Mouse (Mus musculus): ENCODE measurements around the gene Asl. TPM values are rescaled to one million over a fixed set of nuclear protein-coding genes. Genes with fewer than 3 reads are reported as not detected.
A peak's percentile ranks its signal among the peaks of the same experiment; 100 is the strongest.

The Asl gene
- polyA plus RNA-seq (2012; rRNA removed), result 440 and 469 TPM in 2 replicates

DNA sequence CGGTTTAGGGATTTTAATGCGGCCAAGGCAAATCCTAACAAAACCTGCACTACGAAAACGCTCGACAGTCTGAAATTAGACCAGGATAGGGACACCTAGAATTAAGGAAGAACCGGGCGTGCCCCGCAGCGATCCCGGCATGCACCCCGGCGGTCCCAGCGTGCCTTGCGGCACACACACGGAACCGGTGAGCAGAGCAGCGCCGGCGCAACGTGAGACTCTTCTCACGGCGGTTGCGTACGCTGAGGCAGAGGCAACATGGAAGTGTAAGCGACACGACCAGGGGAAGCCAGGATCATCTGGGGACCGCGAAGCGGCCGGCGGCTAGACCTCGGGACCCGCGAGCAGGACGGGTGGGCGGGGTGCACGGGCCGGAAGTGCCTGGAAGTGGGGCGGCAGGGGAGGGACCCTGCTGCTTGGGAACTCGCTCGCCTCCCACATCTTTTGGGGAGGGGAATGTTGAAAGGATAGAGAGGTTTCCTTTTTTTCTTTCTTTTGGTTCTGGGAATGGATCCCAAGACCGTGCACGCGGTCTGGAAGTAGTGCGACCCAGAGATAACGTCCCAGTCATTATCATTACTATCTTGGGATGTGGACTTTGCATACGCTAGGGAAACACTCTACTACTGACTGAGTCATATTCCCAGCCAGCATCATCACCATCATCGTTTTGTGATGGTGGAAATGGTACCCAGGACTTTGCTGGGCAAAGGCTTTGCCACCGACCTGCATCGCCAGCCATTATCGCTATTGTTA lies at the start of gene Asl, which contains the start of gene Crcp:
TSS of gene Asl (minus strand) at position 106 of the 756 bp plus-strand sequence.
TSS of gene Crcp (plus strand) at position 149 of the 756 bp plus-strand sequence.
- TF ChIP-seq POLR2A (IDR thresholded peaks at IDR 0.05; ENCODE audit: low read depth, low read length), result peak; percentile 38
- TF ChIP-seq CTCF (conservative IDR thresholded peaks at IDR 0.05; ENCODE audit: insufficient read depth, insufficient read length, low read depth, low read length), result no peak
- peak; percentile 93 for DNase-seq
- peak within 1 kb of the TSS; percentile 63 for H3K4me3 ChIP-seq (ENCODE audit: insufficient read depth, low read depth, low read length)
- no peaks in the 10 kb centered on the region for H3K36me3 ChIP-seq (ENCODE audit: control insufficient read depth, insufficient read depth, low read length)
- 2% methylated on average over 51 of the region's 51 CpGs for WGBS
- peak within 1 kb of the TSS; percentile 79 for H3K27ac ChIP-seq (ENCODE audit: insufficient read depth, low read depth, low read length)
- H3K27me3 ChIP-seq (replicated peaks; ENCODE audit: control insufficient read depth, insufficient read depth, low read length), result no peaks in the 10 kb centered on the region
- H3K4me1 ChIP-seq (ENCODE audit: control insufficient read depth, insufficient read depth, low read length), result peaks cover 9% of the 10 kb centered on the region; the same call in 1 of the 2 replicates

DNA sequence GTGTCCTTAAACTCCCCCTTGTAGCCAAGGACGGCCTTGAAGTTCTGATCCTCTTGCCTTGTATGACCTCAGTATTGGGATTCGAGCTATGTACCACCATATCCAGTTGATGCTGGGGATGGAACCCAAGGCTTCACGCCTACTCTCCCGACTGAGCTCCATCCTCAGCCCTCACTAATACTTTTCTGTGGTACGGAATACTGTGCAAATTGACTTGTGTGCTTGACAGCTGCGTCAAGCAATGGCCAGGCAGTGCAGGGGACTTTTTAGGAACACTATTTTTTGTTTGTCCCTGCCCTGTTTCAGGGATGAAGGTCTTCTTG lies 49.7 kb upstream of the Asl start:
- Histone ChIP-seq H3K4me1 (ENCODE audit: control insufficient read depth, insufficient read depth, low read length) (0 out of 2 replicates have a peak, but pooled peaks cover 6% of the 10 kb centered on the region), H3K27me3 (replicated peaks; ENCODE audit: control insufficient read depth, insufficient read depth, low read length) (no peaks in the 10 kb centered on the region), H3K27ac (ENCODE audit: insufficient read depth, low read depth, low read length) (peak overlapping the region; percentile 25), H3K36me3 (ENCODE audit: control insufficient read depth, insufficient read depth, low read length) (no peaks in the 10 kb centered on the region), H3K4me3 (ENCODE audit: insufficient read depth, low read depth, low read length) (peak overlapping the region; percentile 60)
- TF ChIP-seq CTCF (conservative IDR thresholded peaks at IDR 0.05; ENCODE audit: insufficient read depth, insufficient read length, low read depth, low read length) (no peak), POLR2A (IDR thresholded peaks at IDR 0.05; ENCODE audit: low read depth, low read length) (no peak)
- no peak for DNase-seq
- 49% methylated on average over 6 of the region's 6 CpGs for WGBS

DNA sequence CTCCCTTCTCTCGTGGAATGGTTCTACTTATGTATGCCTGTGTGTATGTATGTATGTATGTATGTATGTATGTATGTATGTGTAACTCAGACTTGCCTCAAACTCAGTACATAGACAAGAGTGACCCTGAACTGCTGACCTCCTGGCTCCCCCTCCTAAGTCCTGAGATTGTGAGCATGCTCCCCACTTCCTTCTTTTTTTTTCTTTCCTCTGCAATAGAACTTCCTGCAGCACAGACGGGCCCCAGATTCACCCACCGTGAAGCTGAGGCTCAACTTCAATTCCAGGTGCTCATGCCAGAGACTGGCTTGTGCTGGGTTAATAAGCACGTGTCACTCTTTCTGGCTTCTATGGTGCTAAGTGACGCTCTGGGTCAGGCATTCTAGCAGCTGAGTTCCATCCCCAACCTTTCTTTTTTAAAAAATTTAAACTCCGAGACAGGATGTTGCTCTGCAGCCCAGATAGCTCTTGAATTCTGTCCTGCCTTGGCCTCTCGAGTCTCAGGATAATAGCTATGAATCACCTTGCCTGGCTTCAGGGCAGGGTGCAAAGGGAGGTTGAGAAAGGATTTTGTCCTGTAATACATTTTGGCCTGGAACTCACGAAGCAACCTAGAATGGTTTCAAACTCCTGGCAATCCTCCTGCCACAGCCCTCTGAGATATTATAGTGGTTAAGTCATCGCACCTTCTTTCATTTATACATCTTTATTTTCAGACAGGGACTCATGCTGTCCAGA lies 49.2 kb upstream of the Asl start:
- H3K27ac ChIP-seq (ENCODE audit: insufficient read depth, low read depth, low read length), result peak overlapping the region; percentile 25; the same call in 1 of the 2 replicates
- 0 out of 2 replicates have a peak, but pooled peaks cover 6% of the 10 kb centered on the region for H3K4me1 ChIP-seq (ENCODE audit: control insufficient read depth, insufficient read depth, low read length)
- H3K36me3 ChIP-seq (ENCODE audit: control insufficient read depth, insufficient read depth, low read length), result no peaks in the 10 kb centered on the region
- TF ChIP-seq POLR2A (IDR thresholded peaks at IDR 0.05; ENCODE audit: low read depth, low read length) (no peak), CTCF (conservative IDR thresholded peaks at IDR 0.05; ENCODE audit: insufficient read depth, insufficient read length, low read depth, low read length) (no peak)
- H3K27me3 ChIP-seq (replicated peaks; ENCODE audit: control insufficient read depth, insufficient read depth, low read length), result no peaks in the 10 kb centered on the region
- H3K4me3 ChIP-seq (ENCODE audit: insufficient read depth, low read depth, low read length), result no peak overlapping the region
- WGBS, result 50% methylated on average over 9 of the region's 9 CpGs
- no peak for DNase-seq

DNA sequence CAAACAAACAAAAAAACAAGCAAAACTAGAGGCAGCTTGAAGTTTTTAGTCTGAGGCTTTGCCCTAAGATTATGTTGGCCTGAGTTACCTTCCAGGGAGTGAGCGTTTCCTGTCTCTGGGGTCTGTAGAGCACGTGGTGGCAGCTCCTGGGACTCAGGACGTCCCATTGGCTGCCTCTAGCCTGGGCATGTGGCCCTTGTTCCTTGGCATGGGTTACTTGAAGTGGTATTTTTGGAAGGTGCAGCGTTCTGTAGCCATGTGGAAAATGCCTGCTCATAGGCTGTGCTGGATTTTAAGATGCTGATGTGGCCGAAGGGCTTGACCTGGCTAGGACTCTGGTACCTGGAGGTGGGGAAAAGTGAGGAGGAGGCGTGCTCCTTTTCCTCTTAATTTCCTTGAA lies 47.3 kb upstream of the Asl start:
- Histone ChIP-seq H3K4me1 (ENCODE audit: control insufficient read depth, insufficient read depth, low read length) (0 out of 2 replicates have a peak, but pooled peaks cover 6% of the 10 kb centered on the region), H3K36me3 (ENCODE audit: control insufficient read depth, insufficient read depth, low read length) (no peaks in the 10 kb centered on the region), H3K27me3 (replicated peaks; ENCODE audit: control insufficient read depth, insufficient read depth, low read length) (no peaks in the 10 kb centered on the region), H3K4me3 (ENCODE audit: insufficient read depth, low read depth, low read length) (no peak overlapping the region), H3K27ac (ENCODE audit: insufficient read depth, low read depth, low read length) (no peak overlapping the region)
- WGBS, result 60% methylated on average over 6 of the region's 6 CpGs
- TF ChIP-seq POLR2A (IDR thresholded peaks at IDR 0.05; ENCODE audit: low read depth, low read length) (no peak), CTCF (conservative IDR thresholded peaks at IDR 0.05; ENCODE audit: insufficient read depth, insufficient read length, low read depth, low read length) (no peak)
- no peak for DNase-seq

DNA sequence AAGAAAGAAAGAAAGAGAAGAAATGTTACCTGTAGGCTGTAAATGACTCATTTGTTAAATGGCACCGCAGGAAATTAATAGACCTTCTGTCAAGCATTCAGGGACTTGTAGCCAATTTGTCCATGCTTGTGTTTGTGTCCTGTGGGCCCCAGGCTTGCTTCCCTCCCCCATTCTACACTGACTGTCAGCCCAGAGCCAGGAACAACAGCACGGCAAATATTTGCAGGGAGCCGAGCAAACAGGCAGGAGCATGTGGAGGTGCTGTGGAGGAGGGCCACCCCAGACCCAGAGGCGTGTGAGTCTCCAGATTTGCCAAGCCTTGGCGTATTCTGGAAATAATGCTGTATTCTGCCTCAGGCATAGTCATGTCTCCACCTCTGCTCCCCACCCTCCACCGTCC lies 45.4 kb upstream of the Asl start:
- Histone ChIP-seq H3K27me3 (replicated peaks; ENCODE audit: control insufficient read depth, insufficient read depth, low read length) (no peaks in the 10 kb centered on the region), H3K27ac (ENCODE audit: insufficient read depth, low read depth, low read length) (no peak overlapping the region), H3K36me3 (ENCODE audit: control insufficient read depth, insufficient read depth, low read length) (no peaks in the 10 kb centered on the region), H3K4me3 (ENCODE audit: insufficient read depth, low read depth, low read length) (no peak overlapping the region), H3K4me1 (ENCODE audit: control insufficient read depth, insufficient read depth, low read length) (0 out of 2 replicates have a peak, but pooled peaks cover 3% of the 10 kb centered on the region)
- 78% methylated on average over 6 of the region's 6 CpGs for WGBS
- no peak for DNase-seq
- TF ChIP-seq POLR2A (IDR thresholded peaks at IDR 0.05; ENCODE audit: low read depth, low read length), result no peak
- no peak for TF ChIP-seq CTCF (conservative IDR thresholded peaks at IDR 0.05; ENCODE audit: insufficient read depth, insufficient read length, low read depth, low read length)

DNA sequence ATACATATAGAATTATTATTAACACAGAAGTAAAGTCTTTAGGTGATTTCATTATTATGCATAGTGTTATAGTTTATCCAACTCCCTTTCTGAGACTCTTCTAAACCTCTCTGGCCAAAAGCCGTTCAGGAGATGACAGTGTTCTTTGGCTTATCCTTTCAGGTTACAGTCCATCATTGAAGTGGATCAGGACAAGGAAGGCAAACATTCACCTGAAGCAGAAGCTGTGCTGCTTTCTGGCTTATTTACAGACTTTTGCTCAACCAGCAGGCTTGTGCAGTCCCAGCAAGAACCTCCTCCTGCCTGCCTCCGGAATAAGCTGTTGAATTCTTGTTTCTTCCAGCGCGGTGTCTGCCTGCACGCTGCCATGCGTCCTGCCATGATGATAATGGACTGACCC lies 44.0 kb upstream of the Asl start, which contains the start of gene Tpst1:
TSS of gene Tpst1 (plus strand) at position 301 of the 400 bp plus-strand sequence.
- WGBS, result 93% methylated on average over 6 of the region's 6 CpGs
- H3K27ac ChIP-seq (ENCODE audit: insufficient read depth, low read depth, low read length), result no peak within 1 kb of the TSS

DNA sequence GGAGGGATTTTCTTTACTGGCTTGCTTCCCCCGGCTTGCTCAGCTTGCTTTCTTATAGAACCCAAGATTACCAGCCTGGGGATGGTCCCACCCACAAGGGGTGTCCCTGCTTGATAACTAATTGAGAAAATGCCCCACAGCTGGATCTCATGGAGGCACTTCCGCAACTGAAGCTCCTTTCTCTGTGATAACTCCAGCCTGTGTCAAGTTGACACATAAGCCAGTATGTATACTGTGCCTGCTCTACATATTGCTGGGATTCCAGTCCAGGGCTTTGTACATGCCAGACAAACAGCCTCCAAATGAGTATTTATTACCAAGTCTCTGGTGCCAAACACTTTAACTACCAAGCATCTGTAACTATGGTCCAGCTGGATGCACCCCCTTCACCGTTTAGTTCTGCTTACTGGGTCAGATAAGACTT lies 38.8 kb upstream of the Asl start:
- Histone ChIP-seq H3K36me3 (ENCODE audit: control insufficient read depth, insufficient read depth, low read length) (no peaks in the 10 kb centered on the region), H3K27ac (ENCODE audit: insufficient read depth, low read depth, low read length) (no peak overlapping the region), H3K4me3 (ENCODE audit: insufficient read depth, low read depth, low read length) (no peak overlapping the region), H3K27me3 (replicated peaks; ENCODE audit: control insufficient read depth, insufficient read depth, low read length) (no peaks in the 10 kb centered on the region), H3K4me1 (ENCODE audit: control insufficient read depth, insufficient read depth, low read length) (no peaks in the 10 kb centered on the region)
- WGBS, result 53% methylated on average over 3 of the region's 3 CpGs
- TF ChIP-seq POLR2A (IDR thresholded peaks at IDR 0.05; ENCODE audit: low read depth, low read length), result no peak
- no peak for TF ChIP-seq CTCF (conservative IDR thresholded peaks at IDR 0.05; ENCODE audit: insufficient read depth, insufficient read length, low read depth, low read length)
- no peak for DNase-seq

More for the DNA sequence above, 44.0 kb upstream of the Asl start, which contains the start of gene Tpst1:
- TF ChIP-seq CTCF (conservative IDR thresholded peaks at IDR 0.05; ENCODE audit: insufficient read depth, insufficient read length, low read depth, low read length), result no peak
- no peak for TF ChIP-seq POLR2A (IDR thresholded peaks at IDR 0.05; ENCODE audit: low read depth, low read length)
- H3K4me3 ChIP-seq (ENCODE audit: insufficient read depth, low read depth, low read length), result no peak within 1 kb of the TSS
- DNase-seq, result no peak
- no peaks in the 10 kb centered on the region for H3K4me1 ChIP-seq (ENCODE audit: control insufficient read depth, insufficient read depth, low read length)
- H3K36me3 ChIP-seq (ENCODE audit: control insufficient read depth, insufficient read depth, low read length), result no peaks in the 10 kb centered on the region
- H3K27me3 ChIP-seq (replicated peaks; ENCODE audit: control insufficient read depth, insufficient read depth, low read length), result no peaks in the 10 kb centered on the region
